Mouse (Mus musculus): ENCODE data around the gene Cox10. TPM values are rescaled to one million over a fixed set of nuclear protein-coding genes. Genes with fewer than 3 reads are reported as not detected.

The Cox10 gene
- polyA plus RNA-seq (2012; rRNA removed): 12.9 and 14.2 TPM in 2 replicates

GRCm38 (mm10) chr11:64078956-64079726 is at the start of gene Cox10:
TSS of gene Cox10 (minus strand) at chr11:64079468.

GRCm38 (mm10) chr11:63922091-63922621 is 157.1 kb downstream of the Cox10 start, which contains the start of gene Hs3st3b1:
TSS of gene Hs3st3b1 (minus strand) at chr11:63922290.

Other genes starting within 250 kb of the Cox10 start
- 6.4 and 8.3 TPM in 2 replicates for gene Hs3st3b1, start 157.2 kb downstream of the Cox10 start, polyA plus RNA-seq (2012; rRNA removed)